23 mouse cellular contexts compared by ENCODE assay signal in genomic region chr1:137958040-137958439, GRCm38 (mm10).
DNase-seq lines count a peak whose midpoint lies in the region; ATAC-seq and TF ChIP-seq lines count a peak whose summit lies in the region.
"Had no signal": no experiment of that assay in that cellular context is flagged by ENCODE, and none has a peak within 500 bp of the region (broad histone marks: within the 10 kb centered on the region; RNA-seq: fewer than 3 reads in every experiment).

No protein-coding gene starts in this region.

- 0 out of 2 replicates have a peak overlapping the region, but pooled peaks have one; percentile 33 for H3K27ac ChIP-seq in embryonic facial prominence, embryonic 14.5 days (replicated peaks; ENCODE audit: low read depth, low read length)
- no peak overlapping the region for H3K27ac ChIP-seq in embryonic facial prominence, embryonic 10.5 days (replicated peaks)
- H3K27ac ChIP-seq in limb, embryonic 14.5 days (replicated peaks; ENCODE audit: low read depth, low read length) = no peak overlapping the region
- H3K27ac ChIP-seq in limb, embryonic 10.5 days = no peak overlapping the region
- no peak overlapping the region for H3K27ac ChIP-seq in forebrain, embryonic 12.5 days
- H3K27ac ChIP-seq: embryonic facial prominence, embryonic 13.5 days had no signal

- H3K27me3 ChIP-seq in embryonic facial prominence, embryonic 14.5 days (replicated peaks; ENCODE audit: control insufficient read depth, insufficient read depth, low read length) = no peaks in the 10 kb centered on the region
- no peaks in the 10 kb centered on the region for H3K27me3 ChIP-seq in embryonic facial prominence, embryonic 10.5 days (replicated peaks; ENCODE audit: low read depth, poor library complexity, severe bottlenecking)
- no peaks in the 10 kb centered on the region for H3K27me3 ChIP-seq in limb, embryonic 14.5 days (ENCODE audit: control insufficient read depth, insufficient read depth, low read length)
- H3K27me3 ChIP-seq in limb, embryonic 10.5 days (ENCODE audit: low read depth, poor library complexity, severe bottlenecking) = no peaks in the 10 kb centered on the region
- no peaks in the 10 kb centered on the region for H3K27me3 ChIP-seq in myocyte (ENCODE audit: control insufficient read depth, insufficient read depth, insufficient read length)
- no peaks in the 10 kb centered on the region for H3K27me3 ChIP-seq in forebrain, embryonic 12.5 days
- H3K27me3 ChIP-seq: CH12.LX; embryonic facial prominence, embryonic 13.5 days; Patski had no signal

- no peak overlapping the region for H3ac ChIP-seq in myocyte (ENCODE audit: control insufficient read depth, insufficient read length)

- peaks cover 5% of the 10 kb centered on the region; the same call in 1 of the 2 replicates for H3K9me3 ChIP-seq in embryonic facial prominence, embryonic 14.5 days (ENCODE audit: control insufficient read depth, low read length)
- no peaks in the 10 kb centered on the region for H3K9me3 ChIP-seq in embryonic facial prominence, embryonic 10.5 days
- H3K9me3 ChIP-seq in limb, embryonic 14.5 days (ENCODE audit: control insufficient read depth, low read length) = no peaks in the 10 kb centered on the region
- no peaks in the 10 kb centered on the region for H3K9me3 ChIP-seq in limb, embryonic 10.5 days (replicated peaks)
- H3K9me3 ChIP-seq in forebrain, embryonic 12.5 days = no peaks in the 10 kb centered on the region

- H3K4me3 ChIP-seq in embryonic facial prominence, embryonic 14.5 days (ENCODE audit: low read depth, low read length) = no peak overlapping the region
- H3K4me3 ChIP-seq in embryonic facial prominence, embryonic 10.5 days = no peak overlapping the region
- H3K4me3 ChIP-seq in limb, embryonic 14.5 days (replicated peaks; ENCODE audit: low read length) = no peak overlapping the region
- no peak overlapping the region for H3K4me3 ChIP-seq in limb, embryonic 10.5 days
- no peak overlapping the region for H3K4me3 ChIP-seq in myocyte
- H3K4me3 ChIP-seq in forebrain, embryonic 12.5 days (replicated peaks) = no peak overlapping the region
- H3K4me3 ChIP-seq: embryonic facial prominence, embryonic 13.5 days had no signal

- TF ChIP-seq POLR2A in limb, embryonic 14.5 days (IDR thresholded peaks at IDR 0.05; ENCODE audit: borderline replicate concordance, extremely low read depth, insufficient read depth, insufficient read length) = no peak
- TF ChIP-seq POLR2A in myocyte (IDR thresholded peaks at IDR 0.05; ENCODE audit: insufficient read length, low read depth) = no peak

- no peak overlapping the region for H3K4me2 ChIP-seq in embryonic facial prominence, embryonic 14.5 days (ENCODE audit: low read depth, low read length)
- no peak overlapping the region for H3K4me2 ChIP-seq in limb, embryonic 14.5 days (replicated peaks; ENCODE audit: low read depth, low read length, severe bottlenecking)
- peak overlapping the region; percentile 20 for H3K4me2 ChIP-seq in myocyte (ENCODE audit: low read depth)
- H3K4me2 ChIP-seq in forebrain, embryonic 12.5 days = no peak overlapping the region
- H3K4me2 ChIP-seq: embryonic facial prominence, embryonic 13.5 days had no signal

- 36% methylated on average over 3 of the region's 3 CpGs for WGBS in embryonic facial prominence, embryonic 14.5 days
- WGBS in embryonic facial prominence, embryonic 10.5 days = 85% methylated on average over 3 of the region's 3 CpGs
- 32% methylated on average over 3 of the region's 3 CpGs for WGBS in limb, embryonic 14.5 days
- 91% methylated on average over 3 of the region's 3 CpGs for WGBS in limb, embryonic 10.5 days
- 90% methylated on average over 3 of the region's 3 CpGs for WGBS in forebrain, embryonic 12.5 days

- peaks cover 8% of the 10 kb centered on the region; the same call in 1 of the 2 replicates for H3K4me1 ChIP-seq in embryonic facial prominence, embryonic 14.5 days (ENCODE audit: control insufficient read depth, insufficient read depth, low read length)
- no peaks in the 10 kb centered on the region for H3K4me1 ChIP-seq in embryonic facial prominence, embryonic 10.5 days
- H3K4me1 ChIP-seq in limb, embryonic 14.5 days (ENCODE audit: control insufficient read depth, insufficient read depth, low read length) = peaks cover 8% of the 10 kb centered on the region
- peaks cover 8% of the 10 kb centered on the region for H3K4me1 ChIP-seq in limb, embryonic 10.5 days
- H3K4me1 ChIP-seq in forebrain, embryonic 12.5 days = no peaks in the 10 kb centered on the region

- H3K9ac ChIP-seq in embryonic facial prominence, embryonic 14.5 days (ENCODE audit: low read depth, low read length) = no peak overlapping the region
- no peak overlapping the region for H3K9ac ChIP-seq in limb, embryonic 14.5 days (ENCODE audit: low read depth, low read length, severe bottlenecking)
- H3K9ac ChIP-seq in forebrain, embryonic 12.5 days = no peak overlapping the region
- H3K9ac ChIP-seq: embryonic facial prominence, embryonic 13.5 days had no signal

- peaks cover 25% of the 10 kb centered on the region for H3K36me3 ChIP-seq in embryonic facial prominence, embryonic 14.5 days (ENCODE audit: control insufficient read depth, insufficient read depth, low read length)
- H3K36me3 ChIP-seq in embryonic facial prominence, embryonic 10.5 days (replicated peaks) = peaks cover 57% of the 10 kb centered on the region
- peaks cover 23% of the 10 kb centered on the region for H3K36me3 ChIP-seq in limb, embryonic 14.5 days (ENCODE audit: control insufficient read depth, insufficient read depth, low read length)
- H3K36me3 ChIP-seq in limb, embryonic 10.5 days = peaks cover 56% of the 10 kb centered on the region
- no peaks in the 10 kb centered on the region for H3K36me3 ChIP-seq in myocyte (ENCODE audit: control insufficient read depth, insufficient read depth)
- H3K36me3 ChIP-seq in forebrain, embryonic 12.5 days (replicated peaks) = peaks cover 25% of the 10 kb centered on the region
- H3K36me3 ChIP-seq: G1E had no signal

- peak; percentile 68 for DNase-seq in embryonic facial prominence, embryonic 14.5 days (ENCODE audit: low spot score)
- no peak for DNase-seq in embryonic facial prominence, embryonic 10.5 days (ENCODE audit: low spot score)
- DNase-seq in limb, embryonic 14.5 days (ENCODE audit: low spot score) = peak; percentile 49
- DNase-seq in limb, embryonic 10.5 days (ENCODE audit: low spot score) = no peak
- DNase-seq in 3T3-L1 (ENCODE audit: low read depth, low spot score) = peak; percentile 47
- DNase-seq: adrenal gland, adult 8-10 months; adrenal gland, postnatal 14 days; adrenal gland, postnatal 36 days; cerebellum, adult 11-12 months; cerebellum, adult 2 months; cerebellum, adult 9-10 months; cerebellum, postnatal 10 days; cerebellum, postnatal 25 days had no signal

- H3K79me2 ChIP-seq in myocyte (ENCODE audit: control insufficient read depth, insufficient read depth) = no peaks in the 10 kb centered on the region

- ATAC-seq in embryonic facial prominence, embryonic 14.5 days (ENCODE audit: low read depth) = no peak
- no peak for ATAC-seq in limb, embryonic 14.5 days (ENCODE audit: low FRiP score, low read depth)
- no peak for ATAC-seq in forebrain, embryonic 12.5 days (ENCODE audit: low FRiP score)
- ATAC-seq: activated CD4-positive, CD25-positive, alpha-beta regulatory T cell, adult 4 months; CD4-positive, CD25-positive, alpha-beta regulatory T cell, adult 4 months; forebrain, embryonic 14.5 days; forebrain, embryonic 16.5 days; Patski had no signal

TF ChIP-seq in myocyte, 11 proteins besides CTCF, POLR2A, EP300 and RAD21:
- TF ChIP-seq MYOG (IDR thresholded peaks at IDR 0.05; ENCODE audit: control insufficient read depth in 1 of 3, insufficient read depth in 1 of 3, insufficient read length in 2 of 3, low read depth in 2 of 3) (peak in 1 of 3 experiments; percentile 27), POLR2AphosphoS2 (IDR thresholded peaks at IDR 0.05; ENCODE audit: insufficient read length, low read depth) (no peak), TCF3 (IDR thresholded peaks at IDR 0.05; ENCODE audit: insufficient read length, low read depth) (no peak), MYOD1 (IDR thresholded peaks at IDR 0.05; ENCODE audit: control insufficient read depth in 1 of 3, insufficient read length in 2 of 3, low read depth in 2 of 3) (peak; percentile 21 to 79 (median 67)), TCF12 (IDR thresholded peaks at IDR 0.05; ENCODE audit: insufficient read depth, poor library complexity, severe bottlenecking) (peak; percentile 22)

Comparison
In these comparisons a context has a peak if more than half of its experiments do, and no peak if none do; other contexts are left out.
1. DNase-seq: peak in embryonic facial prominence, embryonic 14.5 days (single experiment), limb, embryonic 14.5 days (single experiment) and 3T3-L1 (single experiment); none in embryonic facial prominence, embryonic 10.5 days (single experiment) and limb, embryonic 10.5 days (single experiment).